Mouse (Mus musculus): ENCODE data around the gene Galnt4.

Galnt4 gene

DNA sequence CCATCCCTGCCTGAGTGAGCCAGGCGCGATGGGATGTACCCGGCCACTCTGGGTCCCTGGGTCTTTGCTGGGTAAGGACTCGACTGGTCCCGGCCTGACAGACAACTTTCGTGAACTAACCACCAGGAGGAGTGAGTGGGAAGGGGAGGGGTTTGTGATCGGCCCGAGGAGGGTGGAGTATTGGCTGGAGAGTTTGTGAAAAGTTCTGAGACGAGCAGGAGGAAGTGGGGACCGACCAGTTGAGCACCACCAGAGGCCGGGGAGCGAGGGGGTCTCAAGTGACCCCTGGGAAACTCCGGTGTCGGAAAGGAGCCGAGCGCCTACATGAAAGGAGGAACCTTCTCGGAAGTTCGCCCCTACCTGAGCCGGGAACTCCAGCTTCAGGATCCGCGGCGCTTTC lies at the start of gene Galnt4:
Gene Galnt4 (plus strand): TSS at position 196 of the 400 bp plus-strand sequence.
- peaks cover 16% of the 10 kb centered on the region for H3K27me3 ChIP-seq (ENCODE audit: insufficient read depth, low read length)
- H3K4me3 ChIP-seq (replicated peaks; ENCODE audit: low read length): peak within 1 kb of the TSS; percentile 96
- TF ChIP-seq CTCF (conservative IDR thresholded peaks at IDR 0.05; ENCODE audit: low read length): peak; percentile 32
- TF ChIP-seq POU5F1 (IDR thresholded peaks at IDR 0.05; ENCODE audit: borderline replicate concordance, low read length): no peak
- no peak for TF ChIP-seq NANOG (IDR thresholded peaks at IDR 0.05; ENCODE audit: borderline replicate concordance, low read length)
- H3K36me3 ChIP-seq (ENCODE audit: insufficient read depth, low read length): peaks cover 15% of the 10 kb centered on the region
- peaks cover 31% of the 10 kb centered on the region for H3K4me1 ChIP-seq (replicated peaks; ENCODE audit: low read depth, low read length)
- H3K9me3 ChIP-seq (ENCODE audit: low read length): peaks cover 32% of the 10 kb centered on the region

DNA sequence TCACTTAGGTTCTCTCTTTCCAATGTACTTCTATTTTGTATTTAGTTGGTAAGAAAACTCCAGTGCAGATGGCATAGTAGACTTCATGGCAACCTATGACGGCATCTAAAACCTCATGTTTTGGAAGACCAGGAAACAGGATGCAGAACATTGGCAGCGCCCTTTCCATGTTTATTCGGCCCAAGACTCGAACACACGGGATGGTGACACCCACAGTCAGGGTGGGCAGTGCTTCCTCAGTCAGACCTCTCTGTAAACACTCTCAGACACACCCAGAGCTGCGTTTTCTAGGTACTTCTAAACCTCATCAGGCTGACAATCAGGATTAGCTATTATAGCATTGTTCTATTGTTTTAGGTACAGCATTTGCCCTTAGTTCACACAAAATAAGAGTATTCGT lies 47.4 kb upstream of the Galnt4 start:
- Histone ChIP-seq H3K4me1 (replicated peaks; ENCODE audit: low read depth, low read length) (no peaks in the 10 kb centered on the region), H3K27me3 (ENCODE audit: insufficient read depth, low read length) (no peaks in the 10 kb centered on the region), H3K4me3 (replicated peaks; ENCODE audit: low read length) (no peak overlapping the region), H3K9me3 (ENCODE audit: low read length) (no peaks in the 10 kb centered on the region), H3K36me3 (ENCODE audit: insufficient read depth, low read length) (no peaks in the 10 kb centered on the region)
- TF ChIP-seq CTCF (conservative IDR thresholded peaks at IDR 0.05; ENCODE audit: low read length): no peak
- no peak for TF ChIP-seq POU5F1 (IDR thresholded peaks at IDR 0.05; ENCODE audit: borderline replicate concordance, low read length)
- no peak for TF ChIP-seq NANOG (IDR thresholded peaks at IDR 0.05; ENCODE audit: borderline replicate concordance, low read length)

DNA sequence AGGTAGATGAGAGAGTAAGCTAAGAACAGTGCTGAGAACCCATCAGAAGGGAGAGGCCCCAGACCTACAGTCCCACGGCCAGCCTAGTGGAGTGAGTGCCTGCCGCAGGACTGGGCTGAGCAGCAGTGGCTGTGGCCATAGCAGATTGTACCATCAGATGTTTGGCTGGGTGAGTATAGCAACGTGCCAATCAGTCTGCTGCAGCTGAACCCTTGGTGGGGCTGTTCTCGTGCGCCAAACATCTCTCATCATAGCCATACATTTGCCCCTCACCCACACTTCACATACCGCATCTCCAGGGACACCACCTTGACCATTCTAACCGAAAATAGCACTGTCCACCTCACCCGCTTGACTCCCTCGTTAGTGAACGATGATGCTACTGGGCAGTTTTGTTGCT lies 46.5 kb upstream of the Galnt4 start:
- Histone ChIP-seq H3K27me3 (ENCODE audit: insufficient read depth, low read length) (no peaks in the 10 kb centered on the region), H3K36me3 (ENCODE audit: insufficient read depth, low read length) (no peaks in the 10 kb centered on the region), H3K4me1 (replicated peaks; ENCODE audit: low read depth, low read length) (no peaks in the 10 kb centered on the region), H3K9me3 (ENCODE audit: low read length) (no peaks in the 10 kb centered on the region), H3K4me3 (replicated peaks; ENCODE audit: low read length) (no peak overlapping the region)
- TF ChIP-seq POU5F1 (IDR thresholded peaks at IDR 0.05; ENCODE audit: borderline replicate concordance, low read length) (no peak), CTCF (conservative IDR thresholded peaks at IDR 0.05; ENCODE audit: low read length) (no peak), NANOG (IDR thresholded peaks at IDR 0.05; ENCODE audit: borderline replicate concordance, low read length) (no peak)

DNA sequence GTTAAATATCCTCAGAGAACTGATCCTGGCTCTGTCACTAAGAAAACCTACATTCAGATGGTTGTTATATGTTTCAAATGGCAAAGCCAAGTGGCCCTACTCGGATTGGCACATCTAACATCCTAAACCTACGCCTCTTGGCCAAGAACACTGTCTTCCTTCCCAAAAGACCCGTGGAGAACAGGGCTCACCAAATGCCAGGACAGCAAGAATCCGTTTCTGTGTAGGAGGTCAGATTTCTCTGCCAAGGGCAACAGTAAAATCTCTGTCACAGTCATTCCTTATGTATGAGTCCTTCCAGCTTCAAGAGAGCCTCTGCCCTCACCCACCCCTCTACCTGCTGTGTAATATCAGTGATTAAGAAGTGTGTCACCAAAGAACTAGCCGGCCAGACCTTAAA lies 45.4 kb upstream of the Galnt4 start:
- H3K4me3 ChIP-seq (replicated peaks; ENCODE audit: low read length): no peak overlapping the region
- H3K4me1 ChIP-seq (replicated peaks; ENCODE audit: low read depth, low read length): no peaks in the 10 kb centered on the region
- H3K9me3 ChIP-seq (ENCODE audit: low read length): no peaks in the 10 kb centered on the region
- H3K36me3 ChIP-seq (ENCODE audit: insufficient read depth, low read length): no peaks in the 10 kb centered on the region
- H3K27me3 ChIP-seq (ENCODE audit: insufficient read depth, low read length): no peaks in the 10 kb centered on the region
- TF ChIP-seq POU5F1 (IDR thresholded peaks at IDR 0.05; ENCODE audit: borderline replicate concordance, low read length) (no peak), CTCF (conservative IDR thresholded peaks at IDR 0.05; ENCODE audit: low read length) (no peak), NANOG (IDR thresholded peaks at IDR 0.05; ENCODE audit: borderline replicate concordance, low read length) (no peak)

DNA sequence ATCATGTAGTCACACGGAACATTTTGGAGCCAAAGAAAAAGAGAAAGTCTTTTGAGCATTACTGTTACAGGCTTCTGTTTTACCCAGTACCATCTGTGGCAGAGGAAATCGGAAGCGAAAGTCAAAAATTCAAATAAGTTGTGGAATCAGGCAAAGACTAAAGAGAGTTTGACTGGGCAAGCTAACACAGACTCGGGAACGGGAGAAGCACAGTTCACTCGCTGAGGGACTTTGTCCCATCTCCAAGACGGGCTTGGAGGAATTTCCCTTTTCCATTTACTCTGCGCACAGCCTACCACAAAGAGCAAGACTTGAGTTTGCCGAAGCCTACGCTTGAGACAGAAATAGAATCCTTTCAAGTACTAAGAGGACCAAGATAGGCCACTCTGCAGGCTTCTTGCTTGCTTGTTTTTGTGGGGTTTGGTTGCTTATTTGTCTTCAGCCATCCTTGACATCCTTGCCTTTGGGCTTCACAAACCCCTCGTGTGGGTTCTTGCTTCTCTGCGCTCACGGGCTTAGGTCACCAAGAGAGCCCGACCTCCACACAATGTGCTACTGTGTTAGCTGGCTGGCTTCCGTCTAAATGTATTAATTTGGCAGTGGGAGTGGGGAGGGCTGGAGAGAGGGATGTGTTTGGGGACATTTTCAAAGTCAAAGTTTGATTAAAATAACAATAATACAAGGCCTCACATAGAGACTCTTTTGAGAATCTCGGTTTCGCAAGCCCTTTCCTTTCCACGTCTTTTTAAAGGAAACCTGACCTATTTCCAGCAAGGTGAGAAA lies 31.7 kb upstream of the Galnt4 start:
- TF ChIP-seq POU5F1 (IDR thresholded peaks at IDR 0.05; ENCODE audit: borderline replicate concordance, low read length) (no peak), NANOG (IDR thresholded peaks at IDR 0.05; ENCODE audit: borderline replicate concordance, low read length) (no peak), CTCF (conservative IDR thresholded peaks at IDR 0.05; ENCODE audit: low read length) (no peak)
- 0 out of 2 replicates have a peak, but pooled peaks cover 3% of the 10 kb centered on the region for H3K27me3 ChIP-seq (ENCODE audit: insufficient read depth, low read length)
- no peak overlapping the region for H3K4me3 ChIP-seq (replicated peaks; ENCODE audit: low read length)
- H3K4me1 ChIP-seq (replicated peaks; ENCODE audit: low read depth, low read length): no peaks in the 10 kb centered on the region
- no peaks in the 10 kb centered on the region for H3K36me3 ChIP-seq (ENCODE audit: insufficient read depth, low read length)
- no peaks in the 10 kb centered on the region for H3K9me3 ChIP-seq (ENCODE audit: low read length)

DNA sequence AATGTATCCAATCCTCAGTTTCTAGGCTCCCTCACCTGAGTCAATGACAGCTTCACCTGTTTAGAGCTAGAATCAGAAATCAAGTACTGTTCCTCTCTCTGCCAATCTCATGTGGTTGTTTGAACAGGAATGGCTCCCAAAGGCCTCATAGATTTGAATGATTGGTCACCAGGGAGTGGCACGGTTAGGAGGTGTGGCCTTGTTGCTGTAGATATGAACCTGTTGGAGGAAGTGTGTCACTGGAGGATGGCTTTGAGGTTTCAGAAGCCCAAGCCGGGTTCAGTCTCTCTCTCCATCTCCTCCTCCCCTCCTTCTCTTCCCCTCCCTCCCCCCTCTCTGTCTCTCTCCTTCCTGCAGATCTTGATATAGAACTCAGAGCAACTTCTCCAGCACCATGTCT lies 29.3 kb upstream of the Galnt4 start:
- Histone ChIP-seq H3K9me3 (ENCODE audit: low read length) (peaks cover 6% of the 10 kb centered on the region), H3K36me3 (ENCODE audit: insufficient read depth, low read length) (no peaks in the 10 kb centered on the region), H3K27me3 (ENCODE audit: insufficient read depth, low read length) (peaks cover 9% of the 10 kb centered on the region), H3K4me1 (replicated peaks; ENCODE audit: low read depth, low read length) (no peaks in the 10 kb centered on the region), H3K4me3 (replicated peaks; ENCODE audit: low read length) (no peak overlapping the region)
- TF ChIP-seq NANOG (IDR thresholded peaks at IDR 0.05; ENCODE audit: borderline replicate concordance, low read length) (no peak), POU5F1 (IDR thresholded peaks at IDR 0.05; ENCODE audit: borderline replicate concordance, low read length) (no peak)

DNA sequence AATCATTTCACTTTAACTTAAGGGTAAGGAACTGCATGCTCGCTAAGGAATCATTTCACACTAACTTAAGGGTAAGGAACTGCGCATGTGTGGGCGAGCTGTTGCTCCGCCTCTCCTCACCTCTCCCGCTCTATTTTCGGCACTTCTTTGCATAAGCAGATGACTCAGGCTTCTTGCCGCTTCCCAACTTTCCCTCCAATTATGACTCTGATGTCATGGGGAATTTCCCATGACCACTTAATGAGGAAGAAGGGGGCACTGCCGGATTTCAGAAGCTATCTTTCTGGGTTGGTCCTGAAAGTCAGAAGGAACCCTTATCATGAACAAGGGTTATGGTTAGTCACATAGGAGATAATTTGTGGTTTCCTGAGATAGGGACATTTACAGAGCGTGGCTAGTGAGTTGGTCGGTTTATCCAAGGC lies 26.4 kb upstream of the Galnt4 start:
- no peaks in the 10 kb centered on the region for H3K4me1 ChIP-seq (replicated peaks; ENCODE audit: low read depth, low read length)
- no peak overlapping the region for H3K4me3 ChIP-seq (replicated peaks; ENCODE audit: low read length)
- H3K36me3 ChIP-seq (ENCODE audit: insufficient read depth, low read length): no peaks in the 10 kb centered on the region
- H3K9me3 ChIP-seq (ENCODE audit: low read length): peaks cover 12% of the 10 kb centered on the region
- H3K27me3 ChIP-seq (ENCODE audit: insufficient read depth, low read length): peaks cover 12% of the 10 kb centered on the region
- TF ChIP-seq NANOG (IDR thresholded peaks at IDR 0.05; ENCODE audit: borderline replicate concordance, low read length) (no peak), CTCF (conservative IDR thresholded peaks at IDR 0.05; ENCODE audit: low read length) (no peak)

DNA sequence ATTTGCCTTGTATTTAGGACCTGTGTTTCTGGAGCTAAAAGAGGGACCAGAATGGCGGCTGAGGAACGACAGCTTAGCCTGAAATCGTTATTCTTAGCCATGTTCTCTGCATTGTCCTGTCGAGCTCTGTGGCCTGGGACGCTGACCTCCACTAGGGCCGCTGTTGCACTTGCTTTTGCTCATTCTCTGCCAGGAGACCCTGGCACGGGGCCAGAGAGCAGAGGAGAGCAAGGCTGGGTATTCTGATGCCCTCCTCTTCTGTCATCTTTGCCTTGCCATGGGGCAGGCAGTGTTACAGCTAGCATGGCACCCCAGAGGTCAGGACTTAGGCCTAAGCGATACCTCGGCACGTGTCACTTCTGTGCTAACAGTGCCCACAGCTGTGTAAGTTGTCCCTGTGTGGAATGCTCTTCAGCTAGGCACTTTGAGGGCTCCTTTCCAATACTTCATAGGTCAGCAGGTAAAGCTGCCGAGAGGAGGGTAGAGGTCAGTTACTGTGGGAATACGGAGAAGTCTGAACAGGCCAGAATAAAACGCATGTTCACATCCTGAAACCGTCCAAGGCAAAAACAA lies 24.4 kb upstream of the Galnt4 start:
- no peaks in the 10 kb centered on the region for H3K36me3 ChIP-seq (ENCODE audit: insufficient read depth, low read length)
- H3K4me1 ChIP-seq (replicated peaks; ENCODE audit: low read depth, low read length): no peaks in the 10 kb centered on the region
- no peak for TF ChIP-seq CTCF (conservative IDR thresholded peaks at IDR 0.05; ENCODE audit: low read length)
- TF ChIP-seq NANOG (IDR thresholded peaks at IDR 0.05; ENCODE audit: borderline replicate concordance, low read length): no peak
- TF ChIP-seq POU5F1 (IDR thresholded peaks at IDR 0.05; ENCODE audit: borderline replicate concordance, low read length): no peak
- H3K27me3 ChIP-seq (ENCODE audit: insufficient read depth, low read length): peaks cover 17% of the 10 kb centered on the region
- H3K9me3 ChIP-seq (ENCODE audit: low read length): peaks cover 12% of the 10 kb centered on the region
- no peak overlapping the region for H3K4me3 ChIP-seq (replicated peaks; ENCODE audit: low read length)
